Mouse (Mus musculus) mouse trophoblast stem cell (cell line): ENCODE results near the gene Zscan4-ps3.
"Not testable (repeated sequence)": the region's sequence is repeated elsewhere in the genome, so short reads cannot be mapped to it uniquely, and the experiment has no call there.

Experiments used
- in situ Hi-C, 2 experiments: fragments of 300-500 bp; cut with MseI, MboI; formaldehyde crosslinking; loops; 2 replicates in 1 of 2; 3 replicates in 1 of 2; pipeline ENCODE4 v1.15.1; 2025

Zscan4-ps3 gene

GRCm38 (mm10) chr7:11609008-11609407, at the start of gene Zscan4-ps3:
Zscan4-ps3 (plus strand) TSS chr7:11609308.
- in situ Hi-C loops: not testable (repeated sequence)

GRCm38 (mm10) chr7:11617082-11617481, 8.0 kb downstream of the Zscan4-ps3 start:
- in situ Hi-C loops: not testable (repeated sequence)
